Mouse (Mus musculus): Measurements from ENCODE around the gene Rnase13. TPM values are rescaled to one million over a fixed set of nuclear protein-coding genes. Genes with fewer than 3 reads are reported as not detected.
A peak's percentile ranks its signal among the peaks of the same experiment; 100 is the strongest.
"Not testable (repeated sequence)": the region's sequence is repeated elsewhere in the genome, so short reads cannot be mapped to it uniquely, and the experiment has no call there.

The Rnase13 gene
- not detected for total RNA-seq (2022)

GRCm38 (mm10) chr14:51922571-51922865 lies at the start of gene Rnase13:
Gene Rnase13 (minus strand): TSS chr14:51922773.
- no peak for DNase-seq

- DNase-seq, result no peak
Measured at GRCm38 (mm10) chr14:51967400-51967799, 44.8 kb upstream of the Rnase13 start.

GRCm38 (mm10) chr14:51960316-51960715 lies 37.7 kb upstream of the Rnase13 start:
- DNase-seq, result no peak

DNA sequence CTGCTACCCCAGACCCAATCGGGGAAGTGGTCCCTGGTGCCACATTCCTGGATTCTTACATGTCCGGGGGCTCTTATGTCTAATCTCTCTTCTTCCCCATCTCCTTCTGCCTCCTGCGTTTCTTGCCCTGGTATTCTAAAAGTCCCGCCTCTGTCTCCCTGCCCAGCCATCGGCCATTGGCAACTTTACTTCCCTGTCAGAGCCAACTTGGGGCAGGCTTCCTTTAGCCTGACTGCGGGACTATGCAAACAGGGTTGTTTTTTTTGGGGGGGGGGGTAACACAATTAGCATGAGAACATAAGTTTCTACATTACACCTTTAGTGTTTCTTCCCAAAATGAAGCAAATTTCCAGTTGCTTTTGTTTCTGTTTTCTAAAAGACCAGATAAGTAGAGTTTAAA lies 20.8 kb upstream of the Rnase13 start:
- no peak for DNase-seq

GRCm38 (mm10) chr14:51942236-51942635 lies 19.7 kb upstream of the Rnase13 start:
- no peak for DNase-seq

DNA sequence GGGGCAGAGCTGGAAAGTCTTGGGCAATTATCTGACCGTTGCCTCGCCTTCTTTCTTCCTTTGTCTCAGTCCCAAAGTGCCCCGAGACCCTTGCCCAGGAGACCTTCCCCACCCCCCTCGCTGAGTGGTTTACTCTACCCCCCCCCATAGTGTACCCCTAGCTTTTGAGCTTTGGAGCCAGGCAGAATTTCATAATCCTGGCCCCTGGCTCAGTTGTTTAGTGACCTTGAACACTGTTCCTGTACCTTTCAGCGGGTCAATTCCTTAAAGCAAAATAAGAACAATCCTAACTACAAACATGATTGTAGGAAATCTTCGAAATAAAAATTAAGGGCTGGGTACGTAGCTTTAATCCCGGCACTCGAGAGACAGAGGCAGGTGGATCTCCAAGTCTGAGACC lies 19.0 kb upstream of the Rnase13 start:
- DNase-seq, result no peak

DNA sequence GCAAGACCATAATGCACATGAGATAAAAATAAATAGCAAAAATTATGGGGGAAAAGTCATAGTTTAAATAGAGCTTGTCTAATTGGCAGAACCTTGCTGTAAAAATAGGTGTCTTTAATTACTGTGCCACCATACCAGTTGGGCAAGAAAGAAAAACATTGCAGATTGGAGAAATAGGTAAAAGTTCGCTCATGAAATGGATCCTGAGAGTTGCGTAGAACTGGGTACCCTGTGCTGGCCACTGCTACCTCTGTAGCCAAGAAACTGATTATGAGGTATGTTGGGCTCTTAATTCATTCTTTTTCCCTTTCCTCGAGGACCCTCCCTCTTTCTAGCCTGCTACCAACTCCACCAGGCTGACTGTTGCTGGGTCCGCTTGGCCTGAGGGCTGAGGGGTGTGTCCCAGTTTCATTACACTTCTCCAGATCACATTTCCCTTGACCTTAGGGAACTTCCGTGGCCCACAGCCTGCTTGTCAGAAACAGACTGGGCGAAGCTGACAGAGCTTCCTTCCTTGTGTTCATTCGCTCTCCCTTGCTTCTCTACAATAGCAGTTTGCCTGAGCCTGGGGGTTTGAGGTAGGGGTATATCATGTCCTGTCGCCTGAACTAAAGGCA lies 18.5 kb upstream of the Rnase13 start:
- peak; percentile 38 for DNase-seq

DNA sequence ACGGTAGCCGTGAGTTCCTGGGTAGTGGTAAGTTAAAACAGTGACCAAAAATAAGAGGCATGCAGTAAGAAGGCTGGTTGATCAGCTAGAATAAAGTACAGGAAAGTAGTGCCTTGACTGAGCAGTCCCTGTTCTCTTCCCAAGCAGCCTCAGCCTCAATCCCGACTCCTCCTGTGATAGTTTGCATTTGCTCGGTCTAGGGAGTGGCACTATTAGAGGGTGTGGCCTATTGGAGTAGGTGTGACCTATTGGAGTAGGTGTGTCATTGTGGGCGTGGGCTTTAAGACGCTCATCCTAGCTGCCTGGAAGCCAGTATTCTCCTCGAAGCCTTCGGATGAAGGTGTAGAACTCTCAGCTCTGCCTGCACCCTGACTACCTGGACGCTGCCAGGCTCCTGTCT lies 16.4 kb upstream of the Rnase13 start:
- DNase-seq, result no peak

- DNase-seq, result no peak
Measured at GRCm38 (mm10) chr14:51932092-51933020, 9.8 kb upstream of the Rnase13 start.

DNA sequence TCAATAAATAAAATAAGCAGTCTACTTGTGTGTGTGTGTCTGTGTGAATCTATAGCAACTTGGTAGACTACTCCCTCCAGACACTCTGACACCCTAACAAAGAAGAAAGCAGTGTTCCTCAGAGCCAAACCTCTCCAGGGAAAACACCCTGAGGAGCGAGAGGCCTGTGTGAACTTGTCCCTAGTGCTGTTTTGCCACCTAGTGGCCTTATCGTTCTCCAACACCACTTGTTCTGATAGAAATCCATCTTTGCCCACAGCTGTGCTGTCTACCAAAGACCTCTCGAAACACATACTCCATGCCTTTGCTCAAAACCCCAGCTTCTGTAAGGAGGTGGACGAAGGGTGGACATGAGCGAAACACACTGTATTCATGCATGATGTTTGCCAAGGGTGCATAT lies 8.3 kb upstream of the Rnase13 start:
- peak; percentile 61 for DNase-seq

- DNase-seq, result no peak
Measured at GRCm38 (mm10) chr14:51929968-51930367, 7.4 kb upstream of the Rnase13 start.

DNA sequence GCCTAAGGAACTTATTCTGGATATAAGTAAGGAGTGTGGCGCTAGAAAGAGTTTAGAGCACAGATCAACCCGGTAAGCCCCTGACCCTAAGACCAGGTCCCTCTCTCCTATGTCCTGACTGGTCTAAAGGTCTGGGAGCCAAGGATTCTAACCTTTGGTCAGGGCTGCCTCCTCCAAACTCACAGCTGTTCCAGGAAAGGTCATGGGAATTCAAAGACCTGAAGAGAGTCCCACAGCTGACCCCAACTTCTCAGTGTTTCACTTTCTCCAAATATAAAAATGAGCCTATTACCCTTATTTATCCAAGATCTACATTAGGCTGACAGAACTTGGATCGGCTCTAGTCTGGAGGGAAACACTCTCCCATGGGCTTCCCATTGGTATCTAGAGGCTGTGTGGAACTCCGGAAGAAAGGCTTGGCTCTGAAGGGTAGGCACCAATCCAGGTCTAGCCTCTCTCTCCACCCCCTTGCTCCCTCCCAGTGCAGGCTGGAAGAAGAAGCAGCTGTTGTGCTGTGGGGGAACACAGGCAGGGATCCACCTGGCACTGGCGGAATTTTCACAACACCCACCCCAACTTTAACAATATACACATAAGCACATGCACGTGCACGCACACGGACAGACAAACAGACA lies 6.9 kb upstream of the Rnase13 start:
- no peak for DNase-seq

GRCm38 (mm10) chr14:51926930-51927329 lies 4.4 kb upstream of the Rnase13 start:
- not testable (repeated sequence) for DNase-seq

DNA sequence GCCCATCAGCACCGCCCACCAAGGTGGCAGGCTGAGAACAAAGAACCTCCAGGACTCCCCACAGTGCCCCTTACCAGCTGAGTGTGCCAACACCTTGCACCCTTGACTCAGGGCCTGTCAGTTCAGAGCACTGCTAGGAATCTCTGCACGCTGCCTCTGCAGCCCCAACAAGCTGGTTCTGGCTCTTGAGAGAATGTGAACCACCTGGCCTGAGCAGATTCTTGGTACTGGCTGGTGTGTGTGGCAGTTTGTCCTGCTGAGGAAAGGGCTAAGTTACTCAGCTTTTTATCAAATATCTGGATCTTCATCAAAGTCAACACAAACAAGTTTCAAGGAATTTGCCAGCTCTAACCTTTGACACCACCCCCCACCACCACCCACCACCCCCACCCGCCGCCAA lies 919 bp upstream of the Rnase13 start:
- DNase-seq, result no peak

- no peak for DNase-seq
Measured at GRCm38 (mm10) chr14:51922910-51923309, 337 bp upstream of the Rnase13 start.

DNA sequence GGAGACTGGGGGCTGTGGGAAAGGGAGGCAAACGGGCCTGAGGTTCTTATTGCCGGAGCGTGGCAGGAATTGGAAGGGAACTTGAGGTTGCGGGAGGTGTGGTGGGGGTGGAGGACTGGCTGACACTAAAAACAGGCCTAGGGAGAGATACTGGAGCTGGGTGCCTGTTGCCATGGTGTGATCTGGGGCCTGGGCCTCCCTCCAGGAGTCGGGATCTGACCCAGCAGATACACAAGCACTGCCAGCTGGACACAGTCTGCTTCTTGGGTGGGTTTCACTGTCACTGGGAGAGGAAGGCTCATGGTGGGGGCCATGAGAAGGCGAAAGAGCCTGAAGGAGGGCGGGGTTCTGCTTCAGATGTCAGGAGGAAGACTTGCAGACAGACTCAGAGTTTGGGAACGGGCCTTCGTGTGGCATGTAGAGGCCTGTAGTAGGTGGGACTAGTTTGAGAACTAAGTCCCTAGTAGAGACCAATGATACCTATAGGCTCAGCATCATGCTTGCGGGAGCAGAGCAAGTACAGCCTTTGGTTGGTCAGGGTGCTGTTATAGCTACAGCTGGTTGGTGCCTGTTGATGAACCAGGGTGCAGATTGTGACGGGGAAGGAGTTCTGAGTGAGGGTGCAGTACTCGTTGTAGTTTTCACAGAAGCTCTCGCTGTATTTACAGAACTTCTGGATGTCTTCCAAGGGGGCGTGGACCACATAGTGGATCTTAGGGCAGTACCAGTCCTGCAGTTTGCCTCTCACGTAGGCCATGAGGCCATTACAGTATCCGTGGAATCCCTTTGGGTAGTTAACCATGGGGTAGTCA lies 608 bp downstream of the Rnase13 start:
- no peak for DNase-seq

GRCm38 (mm10) chr14:51918966-51919365 lies 3.6 kb downstream of the Rnase13 start:
- no peak for DNase-seq

- DNase-seq, result no peak
Measured at GRCm38 (mm10) chr14:51918125-51918524, 4.4 kb downstream of the Rnase13 start, which contains the start of gene Tppp2. Gene Tppp2 (plus strand): TSS chr14:51918425.

GRCm38 (mm10) chr14:51916539-51916938 lies 6.0 kb downstream of the Rnase13 start:
- no peak for DNase-seq

- DNase-seq, result no peak
Measured at GRCm38 (mm10) chr14:51915030-51915429, 7.5 kb downstream of the Rnase13 start.

GRCm38 (mm10) chr14:51913960-51914762 lies 8.4 kb downstream of the Rnase13 start, which contains the start of gene Ndrg2:
Gene Ndrg2 (minus strand): TSS chr14:51914158.
- peak; percentile 69 for DNase-seq
